Mouse (Mus musculus): ENCODE measurements around the gene Setd4.

- TF ChIP-seq CTCF (conservative IDR thresholded peaks at IDR 0.05; ENCODE audit: low read length) (no peak), NANOG (IDR thresholded peaks at IDR 0.05; ENCODE audit: borderline replicate concordance, low read length) (no peak), POU5F1 (IDR thresholded peaks at IDR 0.05; ENCODE audit: borderline replicate concordance, low read length) (no peak)
These were observed 45.4 kb downstream of the Setd4 start for GRCm38 (mm10) chr16:93558499-93558898.
